Mouse (Mus musculus) midbrain, embryonic 14.5 days (tissue): Measurements from ENCODE around the gene Itgb8. TPM values are rescaled to one million over a fixed set of nuclear protein-coding genes. Genes with fewer than 3 reads are reported as not detected.

ENCODE experiments used
- ATAC-seq: fragments of 200-750 bp; cut with Nextera tagmentation; 2 replicates; pipeline ENCODE4 v1.8.0; 2017; ENCODE audit warnings: moderate number of reproducible peaks, moderate library complexity; ENCODE audit not compliant: low FRiP score, low TSS enrichment
- DNase-seq: peaks from one replicate; pipeline ENCODE4 v3.0.0-alpha.2; 2015
- H3K27ac ChIP-seq: fragments of 300-500 bp; sonication (generic); replicated peaks from 2 replicates; pipeline ENCODE4 v1.5.1; 2014; ENCODE audit warnings: mild to moderate bottlenecking, low read depth, low read length, moderate library complexity
- H3K27me3 ChIP-seq: fragments of 300-500 bp; sonication (generic); 2 replicates; pipeline ENCODE4 v1.6.1; 2014; ENCODE audit warnings: low read length, control low read depth, mixed read lengths; ENCODE audit not compliant: control insufficient read depth, insufficient read depth
- H3K36me3 ChIP-seq: fragments of 300-500 bp; sonication (generic); 2 replicates; pipeline ENCODE4 v1.6.1; 2014; ENCODE audit warnings: low read length, control low read depth; ENCODE audit not compliant: control insufficient read depth, insufficient read depth
- H3K4me1 ChIP-seq: fragments of 300-500 bp; sonication (generic); 2 replicates; pipeline ENCODE4 v1.6.1; 2014; ENCODE audit warnings: mild to moderate bottlenecking, antibody characterized with exemption, low read length, control low read depth; ENCODE audit not compliant: control insufficient read depth, insufficient read depth
- H3K4me2 ChIP-seq: fragments of 300-500 bp; sonication (generic); 2 replicates; pipeline ENCODE4 v1.6.1; 2014; ENCODE audit warnings: mild to moderate bottlenecking, low read length, moderate library complexity
- H3K4me3 ChIP-seq: fragments of 300-500 bp; sonication (generic); replicated peaks from 2 replicates; pipeline ENCODE4 v1.5.1; 2014; ENCODE audit warnings: low read depth, low read length
- H3K9ac ChIP-seq: fragments of 300-500 bp; sonication (generic); replicated peaks from 2 replicates; pipeline ENCODE4 v1.6.1; 2014; ENCODE audit warnings: mild to moderate bottlenecking, low read length, moderate library complexity
- H3K9me3 ChIP-seq: fragments of 300-500 bp; sonication (generic); 2 replicates; pipeline ENCODE4 v1.6.1; 2016; ENCODE audit warnings: low read length, control low read depth, mixed read lengths; ENCODE audit not compliant: control insufficient read depth
- WGBS: fragments of 180-500 bp; shearing (Covaris S2); extraction: QIAGEN DNeasy Blood & Tissue Kit; methylation state at CpG from one replicate; pipeline ENCODE4 v1.1.7; 2014; 5-methylcytosine and 5-hydroxymethylcytosine counted together
- polyA plus RNA-seq: library from polyadenylated mRNA; unstranded; fragments of >200 nt; fragmentation: Nextera tagmentation; extraction: Ambion mirVana; gene quantifications from 2 replicates; pipeline ENCODE4 v1.2.1, GENCODE M21; 2014

Gene Itgb8
- polyA plus RNA-seq, 1 experiment from 2014 or later, result 21.5 TPM

DNA sequence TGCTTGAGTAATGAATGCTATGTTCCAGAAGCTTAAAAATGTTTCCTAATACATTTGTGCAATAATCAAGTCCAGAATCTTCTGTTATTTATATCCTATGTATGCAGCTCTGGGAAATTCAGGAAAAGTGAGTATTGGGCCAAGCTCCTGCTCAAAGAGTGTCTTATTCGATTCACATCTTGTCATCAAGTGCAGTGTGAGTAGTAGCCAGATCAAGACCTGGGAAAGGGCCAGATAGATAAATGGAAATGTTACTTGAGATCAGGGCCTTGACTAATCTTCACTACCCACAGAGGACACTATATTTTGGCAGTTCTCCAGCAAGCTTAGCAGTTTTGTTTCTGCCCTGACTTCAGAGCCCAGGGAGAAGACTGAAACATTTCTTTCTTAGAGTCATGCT lies 100.7 kb downstream of the Itgb8 start:
- no peaks in the 10 kb centered on the region for H3K27me3 ChIP-seq
- no peaks in the 10 kb centered on the region for H3K4me1 ChIP-seq
- H3K36me3 ChIP-seq, result no peaks in the 10 kb centered on the region
- WGBS, result 77% methylated on average over 1 of the region's 1 CpGs
- ATAC-seq (no peak), DNase-seq (no peak)
- no peaks in the 10 kb centered on the region for H3K9me3 ChIP-seq
- H3K4me3 ChIP-seq, result no peak overlapping the region
- no peak overlapping the region for H3K27ac ChIP-seq
- no peak overlapping the region for H3K4me2 ChIP-seq
- no peak overlapping the region for H3K9ac ChIP-seq

DNA sequence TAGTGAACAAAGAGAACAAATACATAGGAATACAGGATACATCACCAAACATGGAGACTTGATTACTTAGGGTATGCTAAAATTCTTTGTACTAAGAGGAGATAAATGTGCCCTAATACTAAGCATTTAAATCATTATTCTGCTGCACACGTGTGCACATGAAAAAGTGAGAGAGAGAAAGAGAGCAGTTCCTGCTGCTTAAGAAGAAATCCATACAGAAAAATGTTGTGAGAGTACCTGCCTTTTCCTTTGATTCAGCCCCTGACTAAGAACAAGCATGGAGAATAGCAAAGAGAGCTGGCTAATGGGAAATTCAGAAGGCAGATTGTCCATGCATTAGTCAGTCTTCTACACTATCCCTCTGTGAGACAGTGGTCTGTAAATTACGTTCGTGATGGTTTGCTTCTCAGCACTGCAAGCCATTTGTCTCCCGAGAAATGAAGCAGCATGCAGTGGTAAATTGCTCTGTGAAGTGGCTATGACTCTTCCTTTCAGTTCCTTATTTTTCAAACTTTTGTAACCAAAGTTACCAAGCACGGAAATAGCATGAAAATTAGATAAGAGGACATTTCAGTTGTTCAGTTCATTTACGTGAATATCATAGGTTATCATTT lies 125.0 kb downstream of the Itgb8 start:
- 79% methylated on average over 6 of the region's 6 CpGs for WGBS
- no peaks in the 10 kb centered on the region for H3K9me3 ChIP-seq
- DNase-seq (no peak), ATAC-seq (no peak)
- H3K9ac ChIP-seq, result no peak overlapping the region
- H3K4me3 ChIP-seq, result no peak overlapping the region
- H3K27me3 ChIP-seq, result no peaks in the 10 kb centered on the region
- no peak overlapping the region for H3K27ac ChIP-seq
- H3K4me2 ChIP-seq, result no peak overlapping the region
- H3K36me3 ChIP-seq, result no peaks in the 10 kb centered on the region
- H3K4me1 ChIP-seq, result no peaks in the 10 kb centered on the region

DNA sequence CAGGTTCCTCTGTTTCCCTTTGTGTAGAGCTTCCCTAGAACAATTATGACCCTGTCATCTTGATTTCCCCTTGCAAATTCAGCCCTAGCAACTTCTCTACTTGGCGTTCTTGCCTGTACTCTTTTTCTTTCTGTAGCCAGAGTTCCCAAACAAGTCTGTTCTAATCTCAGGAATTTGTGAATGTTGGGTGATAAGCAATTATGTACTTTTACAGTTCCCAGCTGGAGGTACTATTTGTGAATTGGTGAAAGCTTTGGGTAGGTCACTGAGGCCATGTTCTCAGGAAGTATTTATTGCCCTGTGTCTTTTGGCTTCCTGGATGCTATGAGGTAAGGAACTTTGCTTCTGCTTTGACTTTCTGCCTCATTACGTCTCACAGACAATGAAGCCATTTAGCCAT lies 128.5 kb downstream of the Itgb8 start:
- H3K4me2 ChIP-seq, result no peak overlapping the region
- DNase-seq (no peak), ATAC-seq (no peak)
- H3K4me3 ChIP-seq, result no peak overlapping the region
- WGBS, result 69% methylated on average over 2 of the region's 2 CpGs
- H3K4me1 ChIP-seq, result no peaks in the 10 kb centered on the region
- H3K36me3 ChIP-seq, result no peaks in the 10 kb centered on the region
- no peaks in the 10 kb centered on the region for H3K27me3 ChIP-seq
- no peaks in the 10 kb centered on the region for H3K9me3 ChIP-seq
- no peak overlapping the region for H3K9ac ChIP-seq
- no peak overlapping the region for H3K27ac ChIP-seq

Other genes with a start within 250 kb of the Itgb8 start
- 0.05 TPM in 1 of 2 replicates, not detected in the other for gene Macc1, start 75.5 kb upstream of the Itgb8 start, polyA plus RNA-seq